Mouse (Mus musculus): ENCODE measurements around the gene Fcrl6. TPM values are rescaled to one million over a fixed set of nuclear protein-coding genes. Genes with fewer than 3 reads are reported as not detected.

Gene Fcrl6
- total RNA-seq, 2 experiments from 2014 or later: not detected

Other genes starting within 250 kb of the Fcrl6 start
- 10 to 100 TPM; 11.2 to 13.2 TPM for gene Pigm, start 226.0 kb downstream of the Fcrl6 start, total RNA-seq (2021)
- 1 to 10 TPM; 2.3 to 4.5 TPM for gene Slamf9, start 127.2 kb downstream of the Fcrl6 start, total RNA-seq (2021)
- gene Igsf9, start 120.8 kb downstream of the Fcrl6 start, total RNA-seq (2021): 1 to 10 TPM; 1.6 to 1.8 TPM
- 10 to 100 TPM; 90.5 to 91.7 TPM for gene Tagln2, start 102.5 kb downstream of the Fcrl6 start, total RNA-seq (2021)
- under 1 TPM; 0.30 to 0.89 TPM for gene Cfap45, start 81.8 kb downstream of the Fcrl6 start, total RNA-seq (2021)
- under 1 TPM in 1 of 2 experiments, not detected in 1; 0.16 TPM for gene Vsig8, start 46.6 kb downstream of the Fcrl6 start, total RNA-seq (2021)
- gene Slamf8, start 12.0 kb downstream of the Fcrl6 start, total RNA-seq (2021): under 1 TPM; 0.40 to 0.50 TPM
- 1 to 10 TPM; 7.1 to 7.7 TPM for gene Dusp23, start 30.4 kb upstream of the Fcrl6 start, total RNA-seq (2021)
- gene Crp, start 95.5 kb upstream of the Fcrl6 start, total RNA-seq (2021): under 1 TPM in 1 of 2 experiments, not detected in 1; 0.40 TPM